Mouse (Mus musculus) embryonic facial prominence, embryonic 10.5 days (tissue): ENCODE measurements around the gene Sfrp5. TPM values are rescaled to one million over a fixed set of nuclear protein-coding genes. Genes with fewer than 3 reads are reported as not detected.

Experiments
- DNase-seq: peaks from one replicate; pipeline ENCODE4 v3.0.0-alpha.2; 2017; ENCODE audit warnings: low spot score
- H3K27ac ChIP-seq: fragments of 300-500 bp; sonication (generic); replicated peaks from 2 replicates; pipeline ENCODE4 v1.5.1; 2016; ENCODE audit warnings: mild to moderate bottlenecking
- H3K27me3 ChIP-seq: fragments of 300-500 bp; sonication (generic); replicated peaks from 2 replicates; pipeline ENCODE4 v1.6.1; 2016; ENCODE audit warnings: low read depth, mild to moderate bottlenecking; ENCODE audit not compliant: poor library complexity, severe bottlenecking
- H3K36me3 ChIP-seq: fragments of 300-500 bp; sonication (generic); replicated peaks from 2 replicates; pipeline ENCODE4 v1.6.1; 2016; ENCODE audit warnings: mild to moderate bottlenecking, moderate library complexity
- H3K4me1 ChIP-seq: fragments of 300-500 bp; sonication (generic); 2 replicates; pipeline ENCODE4 v1.6.1; 2016
- H3K4me3 ChIP-seq: fragments of 300-500 bp; sonication (generic); 2 replicates; pipeline ENCODE4 v1.5.1; 2016; ENCODE audit warnings: mild to moderate bottlenecking, moderate library complexity
- H3K9me3 ChIP-seq: fragments of 300-500 bp; sonication (generic); 2 replicates; pipeline ENCODE4 v1.6.1; 2016; ENCODE audit warnings: mild to moderate bottlenecking
- WGBS: fragments of 180-500 bp; shearing (Covaris S2); methylation state at CpG from one replicate; pipeline ENCODE4 v1.1.7; 2016; 5-methylcytosine and 5-hydroxymethylcytosine counted together
- polyA plus RNA-seq: library from polyadenylated mRNA; unstranded; fragments of >200 nt; fragmentation: Nextera tagmentation; extraction: Ambion mirVana; gene quantifications from 2 replicates; pipeline ENCODE4 v1.2.1, GENCODE M21; 2016

The Sfrp5 gene
- polyA plus RNA-seq, 1 experiment from 2014 or later: 0.72 TPM

- Histone ChIP-seq H3K36me3 (no peaks in the 10 kb centered on the region), H3K4me1 (no peaks in the 10 kb centered on the region), H3K27ac (no peak overlapping the region), H3K9me3 (no peaks in the 10 kb centered on the region), H3K27me3 (no peaks in the 10 kb centered on the region), H3K4me3 (no peak overlapping the region)
- DNase-seq: peak; percentile 31
- WGBS: 9% methylated on average over 2 of the region's 2 CpGs
These were observed 15.3 kb upstream of the Sfrp5 start for GRCm38 (mm10) chr19:42217374-42217763.

GRCm38 (mm10) chr19:42216699-42217373 is 14.8 kb upstream of the Sfrp5 start:
- WGBS: 77% methylated on average over 7 of the region's 7 CpGs
- peaks cover 3% of the 10 kb centered on the region for H3K4me1 ChIP-seq
- no peak overlapping the region for H3K4me3 ChIP-seq
- no peak for DNase-seq
- H3K36me3 ChIP-seq: no peaks in the 10 kb centered on the region
- H3K27ac ChIP-seq: no peak overlapping the region
- H3K27me3 ChIP-seq: no peaks in the 10 kb centered on the region
- H3K9me3 ChIP-seq: no peaks in the 10 kb centered on the region

GRCm38 (mm10) chr19:42214601-42215000 is 12.5 kb upstream of the Sfrp5 start:
- 0 out of 2 replicates have a peak, but pooled peaks cover 2% of the 10 kb centered on the region for H3K27me3 ChIP-seq
- H3K4me3 ChIP-seq: no peak overlapping the region
- H3K9me3 ChIP-seq: no peaks in the 10 kb centered on the region
- peaks cover 15% of the 10 kb centered on the region for H3K4me1 ChIP-seq
- DNase-seq: no peak
- no peaks in the 10 kb centered on the region for H3K36me3 ChIP-seq
- no peak overlapping the region for H3K27ac ChIP-seq
- WGBS: 80% methylated on average over 2 of the region's 2 CpGs

- 24% methylated on average over 8 of the region's 8 CpGs for WGBS
- 0 out of 2 replicates have a peak, but pooled peaks cover 20% of the 10 kb centered on the region for H3K27me3 ChIP-seq
- H3K4me3 ChIP-seq: no peak overlapping the region
- no peaks in the 10 kb centered on the region for H3K9me3 ChIP-seq
- peaks cover 21% of the 10 kb centered on the region for H3K4me1 ChIP-seq
- no peaks in the 10 kb centered on the region for H3K36me3 ChIP-seq
- no peak overlapping the region for H3K27ac ChIP-seq
- no peak for DNase-seq
These were observed 9.9 kb upstream of the Sfrp5 start for GRCm38 (mm10) chr19:42211936-42212335.

- no peak for DNase-seq
- WGBS: 60% methylated on average over 6 of the region's 6 CpGs
- Histone ChIP-seq H3K27me3 (peaks cover 32% of the 10 kb centered on the region; the same call in 1 of the 2 replicates), H3K4me3 (no peak overlapping the region), H3K27ac (no peak overlapping the region), H3K36me3 (no peaks in the 10 kb centered on the region), H3K9me3 (no peaks in the 10 kb centered on the region), H3K4me1 (peaks cover 25% of the 10 kb centered on the region)
These were observed 7.9 kb upstream of the Sfrp5 start for GRCm38 (mm10) chr19:42209976-42210375.

- H3K27me3 ChIP-seq: peaks cover 36% of the 10 kb centered on the region
- H3K4me3 ChIP-seq: no peak overlapping the region
- H3K9me3 ChIP-seq: no peaks in the 10 kb centered on the region
- 40% methylated on average over 7 of the region's 7 CpGs for WGBS
- H3K27ac ChIP-seq: no peak overlapping the region
- H3K4me1 ChIP-seq: peaks cover 29% of the 10 kb centered on the region
- no peak for DNase-seq
- H3K36me3 ChIP-seq: no peaks in the 10 kb centered on the region
These were observed 7.4 kb upstream of the Sfrp5 start for GRCm38 (mm10) chr19:42209485-42209884.

- no peak overlapping the region for H3K4me3 ChIP-seq
- H3K9me3 ChIP-seq: 0 out of 2 replicates have a peak, but pooled peaks cover 4% of the 10 kb centered on the region
- 64% methylated on average over 8 of the region's 8 CpGs for WGBS
- H3K4me1 ChIP-seq: peaks cover 41% of the 10 kb centered on the region
- H3K27me3 ChIP-seq: peaks cover 79% of the 10 kb centered on the region
- DNase-seq: peak; percentile 56
- H3K36me3 ChIP-seq: no peaks in the 10 kb centered on the region
- no peak overlapping the region for H3K27ac ChIP-seq
These were observed 3.1 kb upstream of the Sfrp5 start for GRCm38 (mm10) chr19:42205201-42205600.

- WGBS: 86% methylated on average over 4 of the region's 4 CpGs
- Histone ChIP-seq H3K9me3 (0 out of 2 replicates have a peak, but pooled peaks cover 4% of the 10 kb centered on the region), H3K27ac (no peak overlapping the region), H3K4me1 (peaks cover 35% of the 10 kb centered on the region), H3K36me3 (no peaks in the 10 kb centered on the region), H3K4me3 (no peak overlapping the region), H3K27me3 (peaks cover 83% of the 10 kb centered on the region)
- no peak for DNase-seq
These were observed 2.3 kb upstream of the Sfrp5 start for GRCm38 (mm10) chr19:42204306-42204705.

GRCm38 (mm10) chr19:42202467-42202866 is 415 bp upstream of the Sfrp5 start:
- Histone ChIP-seq H3K9me3 (0 out of 2 replicates have a peak, but pooled peaks cover 4% of the 10 kb centered on the region), H3K27me3 (peaks cover 90% of the 10 kb centered on the region), H3K4me1 (peaks cover 32% of the 10 kb centered on the region), H3K36me3 (no peaks in the 10 kb centered on the region), H3K27ac (no peak overlapping the region), H3K4me3 (peak overlapping the region; percentile 51)
- 40% methylated on average over 8 of the region's 8 CpGs for WGBS
- no peak for DNase-seq

- Histone ChIP-seq H3K9me3 (0 out of 2 replicates have a peak, but pooled peaks cover 4% of the 10 kb centered on the region), H3K4me1 (peaks cover 25% of the 10 kb centered on the region), H3K27ac (no peak overlapping the region), H3K36me3 (peaks cover 6% of the 10 kb centered on the region; the same call in 1 of the 2 replicates), H3K4me3 (no peak overlapping the region), H3K27me3 (peaks cover 61% of the 10 kb centered on the region)
- WGBS: 50% methylated on average over 11 of the region's 11 CpGs
- no peak for DNase-seq
These were observed 4.0 kb downstream of the Sfrp5 start for GRCm38 (mm10) chr19:42198026-42198425.

- 74% methylated on average over 4 of the region's 4 CpGs for WGBS
- DNase-seq: no peak
- peaks cover 52% of the 10 kb centered on the region for H3K27me3 ChIP-seq
- no peaks in the 10 kb centered on the region for H3K9me3 ChIP-seq
- H3K4me1 ChIP-seq: peaks cover 21% of the 10 kb centered on the region
- H3K4me3 ChIP-seq: no peak overlapping the region
- H3K36me3 ChIP-seq: peaks cover 12% of the 10 kb centered on the region
- H3K27ac ChIP-seq: no peak overlapping the region
These were observed 5.0 kb downstream of the Sfrp5 start for GRCm38 (mm10) chr19:42197066-42197465.

GRCm38 (mm10) chr19:42196378-42196777 is 5.7 kb downstream of the Sfrp5 start:
- Histone ChIP-seq H3K27me3 (peaks cover 45% of the 10 kb centered on the region), H3K4me1 (peaks cover 14% of the 10 kb centered on the region), H3K36me3 (peaks cover 19% of the 10 kb centered on the region), H3K27ac (no peak overlapping the region), H3K9me3 (no peaks in the 10 kb centered on the region), H3K4me3 (no peak overlapping the region)
- WGBS: 87% methylated on average over 4 of the region's 4 CpGs
- DNase-seq: no peak

GRCm38 (mm10) chr19:42193311-42193710 is 8.7 kb downstream of the Sfrp5 start:
- peaks cover 47% of the 10 kb centered on the region for H3K36me3 ChIP-seq
- H3K4me3 ChIP-seq: no peak overlapping the region
- no peak for DNase-seq
- no peaks in the 10 kb centered on the region for H3K9me3 ChIP-seq
- peaks cover 6% of the 10 kb centered on the region for H3K4me1 ChIP-seq
- peaks cover 14% of the 10 kb centered on the region for H3K27me3 ChIP-seq
- 53% methylated on average over 2 of the region's 2 CpGs for WGBS
- no peak overlapping the region for H3K27ac ChIP-seq
